Comparison of ENCODE assay signal across 27 mouse cellular contexts in genomic region chr8:59474195-59474594, GRCm38 (mm10).
"Had no signal": no experiment of that assay in that cellular context is flagged by ENCODE, and none has a peak within 500 bp of the region (broad histone marks: within the 10 kb centered on the region; RNA-seq: fewer than 3 reads in every experiment).

No protein-coding gene starts in this region.

- H3K9me3 ChIP-seq: heart, embryonic 10.5 days; hindbrain, embryonic 10.5 days; hindbrain, embryonic 12.5 days; intestine, embryonic 15.5 days; limb, embryonic 10.5 days; limb, embryonic 12.5 days; liver, embryonic 13.5 days; liver, embryonic 15.5 days had no signal

- ATAC-seq: hindbrain, embryonic 16.5 days; inflammation-experienced regulatory T-cells, adult 6 months; intestine, embryonic 15.5 days; intestine, postnatal 0 days; liver, postnatal 0 days had no signal

- H3K36me3 ChIP-seq: heart, embryonic 10.5 days; heart, embryonic 12.5 days; hindbrain, embryonic 10.5 days; hindbrain, embryonic 12.5 days; intestine, embryonic 15.5 days; limb, embryonic 10.5 days; limb, embryonic 12.5 days; liver, embryonic 13.5 days; liver, embryonic 15.5 days had no signal

- H3K4me2 ChIP-seq: heart, embryonic 12.5 days; hindbrain, embryonic 12.5 days; hindbrain, embryonic 14.5 days; intestine, embryonic 15.5 days; limb, embryonic 12.5 days; liver, embryonic 11.5 days; liver, embryonic 13.5 days; liver, embryonic 15.5 days had no signal

- DNase-seq: gastrocnemius, postnatal 14 days; gastrocnemius, postnatal 36 days; heart, adult 11 months; heart, adult 2 months; heart, postnatal 10 days; heart, postnatal 4 days; kidney, adult 18-20 months; kidney, adult 8-10 months; kidney, postnatal 10 days; kidney, postnatal 25 days; kidney, postnatal 4 days; liver; liver, embryonic 13.5 days; liver, postnatal 0 days had no signal

- H3K27me3 ChIP-seq: heart, embryonic 12.5 days; hindbrain, embryonic 12.5 days; intestine, embryonic 15.5 days; limb, embryonic 12.5 days; liver, embryonic 13.5 days; liver, embryonic 15.5 days had no signal

- H3K4me1 ChIP-seq: heart, embryonic 10.5 days; heart, embryonic 12.5 days; hindbrain, embryonic 10.5 days; hindbrain, embryonic 12.5 days; intestine, embryonic 15.5 days; liver, embryonic 13.5 days; liver, embryonic 15.5 days had no signal

- H3K4me3 ChIP-seq: heart, adult 2 months; heart, embryonic 10.5 days; heart, embryonic 12.5 days; hindbrain, embryonic 10.5 days; hindbrain, embryonic 12.5 days; intestine, embryonic 15.5 days; limb, embryonic 10.5 days; limb, embryonic 12.5 days; liver, embryonic 13.5 days; liver, embryonic 15.5 days had no signal

- H3K9ac ChIP-seq: heart, embryonic 12.5 days; hindbrain, embryonic 12.5 days; hindbrain, embryonic 14.5 days; intestine, embryonic 15.5 days; limb, embryonic 12.5 days; liver, embryonic 13.5 days; liver, embryonic 15.5 days; liver, postnatal 0 days had no signal

- H3K27ac ChIP-seq: heart, adult 2 months; heart, embryonic 10.5 days; hindbrain, embryonic 10.5 days; hindbrain, embryonic 12.5 days; hindbrain, embryonic 14.5 days; intestine, embryonic 15.5 days; limb, embryonic 10.5 days; limb, embryonic 12.5 days; liver, embryonic 13.5 days; liver, embryonic 15.5 days had no signal
